Mouse (Mus musculus) spleen, embryonic (tissue): Measurements from ENCODE around the gene Gm5157.
"Not testable (repeated sequence)": the region's sequence is repeated elsewhere in the genome, so short reads cannot be mapped to it uniquely, and the experiment has no call there.

Source experiments
- CTCF ChIA-PET: fragments of 350-600 bp; sonication (Branson Sonifier 250); formaldehyde crosslinking; loops from one replicate; lab custom pipeline; 2022; lab: Charles Lee

The Gm5157 gene

GRCm38 (mm10) chr7:21190323-21190722 lies at the start of gene Gm5157:
Gene Gm5157 (minus strand): TSS chr7:21190423.
- CTCF ChIA-PET, result not testable (repeated sequence)

- CTCF ChIA-PET, result not testable (repeated sequence)
Measured at GRCm38 (mm10) chr7:21161885-21162284, 28.3 kb downstream of the Gm5157 start, which contains the start of gene Vmn1r123. Gene Vmn1r123 (plus strand): TSS chr7:21162185.
